Mouse (Mus musculus) heart, postnatal 0 days (tissue): ENCODE data around the gene Trim50.

Experiments
- CTCF ChIP-seq: IDR thresholded peaks from 2 replicates; pipeline ENCODE4 v1.5.1; 2016; ENCODE audit warnings: antibody characterized with exemption, control low read depth, low read depth
- EP300 ChIP-seq: IDR thresholded peaks from 2 replicates; pipeline ENCODE4 v1.6.1; 2016; ENCODE audit warnings: antibody characterized with exemption, low read depth

- TF ChIP-seq CTCF: no peak
- TF ChIP-seq EP300: no peak
These were observed 55.0 kb downstream of the Trim50 start for GRCm38 (mm10) chr5:135408114-135408513.
